Mouse (Mus musculus) stomach, postnatal 0 days (tissue): ENCODE results near the gene Klf12.

ENCODE experiments used
- CTCF ChIP-seq: IDR thresholded peaks from 2 replicates; pipeline ENCODE4 v1.5.1; 2016; ENCODE audit warnings: antibody characterized with exemption, low read depth, mild to moderate bottlenecking, moderate library complexity
- EP300 ChIP-seq: optimal IDR thresholded peaks from 2 replicates; pipeline ENCODE3; 2016; ENCODE audit warnings: antibody characterized with exemption

DNA sequence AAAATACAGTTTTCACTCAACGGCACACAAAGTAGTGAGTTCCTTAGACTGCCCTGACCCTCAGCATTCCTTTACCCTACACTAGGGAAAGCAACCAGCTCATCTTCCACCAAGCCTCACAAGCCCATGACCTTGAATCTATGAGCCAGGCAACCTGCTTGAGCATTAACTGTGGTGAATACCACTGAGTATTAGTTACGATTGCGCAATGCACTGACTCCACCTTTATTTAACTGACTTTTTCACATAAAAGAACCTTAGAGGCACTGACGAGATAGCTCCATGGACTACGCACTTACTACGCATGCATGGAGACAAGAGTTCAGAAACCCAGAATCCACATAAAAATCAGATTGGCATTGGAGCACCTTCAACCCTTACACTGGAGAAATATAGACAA is 158.4 kb downstream of the Klf12 start:
- TF ChIP-seq CTCF (no peak), EP300 (no peak)
